Mouse (Mus musculus): Measurements from ENCODE around the gene Nck2.

GRCm38 (mm10) chr1:43485204-43485603, 40.8 kb downstream of the Nck2 start:
- TF ChIP-seq POLR2A (IDR thresholded peaks at IDR 0.05; ENCODE audit: insufficient read depth, low read depth, low read length): no peak
- no peak for TF ChIP-seq CTCF (IDR thresholded peaks at IDR 0.05)
- no peak for TF ChIP-seq EP300 (IDR thresholded peaks at IDR 0.05; ENCODE audit: insufficient read depth, low read depth, low read length)

Measured in heart, adult 2 months (tissue).